Mouse (Mus musculus) heart, adult 9 months (tissue): ENCODE measurements at regions not wholly inside any gene's neighbourhood (a gene's known extent, or its start where the extent isn't known, plus 50 kb on each side); places are given as distances from the start of the nearest gene placed in this dataset.
A peak's percentile ranks its signal among the peaks of the same experiment; 100 is the strongest.

Source experiments
- DNase-seq, 2 experiments: peaks; one replicate each; pipeline ENCODE4 v3.0.0; 2022; ENCODE audit warnings: low spot score in 2 of 2

DNA sequence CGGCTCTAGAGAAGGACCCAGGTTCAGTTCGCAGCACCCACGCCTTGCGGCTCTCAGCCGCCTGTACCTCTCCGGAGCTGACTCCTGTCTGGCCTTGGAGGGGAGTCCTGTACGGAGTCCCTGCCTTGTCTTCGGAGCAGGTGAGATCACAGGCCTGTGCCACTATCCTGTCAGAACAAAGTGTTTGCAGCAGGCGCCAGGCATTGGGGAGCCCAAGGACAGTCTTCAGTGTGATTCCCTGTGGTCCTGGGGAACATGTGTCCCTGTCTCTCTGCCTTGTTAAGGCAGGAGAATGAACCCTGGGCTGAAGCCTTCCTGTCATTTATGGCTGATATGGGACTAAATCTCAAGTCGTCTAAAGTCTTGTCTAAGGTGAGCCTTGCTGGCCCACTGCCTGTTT is 176.5 kb downstream of the Vrk1 start:
- no peak for DNase-seq

DNA sequence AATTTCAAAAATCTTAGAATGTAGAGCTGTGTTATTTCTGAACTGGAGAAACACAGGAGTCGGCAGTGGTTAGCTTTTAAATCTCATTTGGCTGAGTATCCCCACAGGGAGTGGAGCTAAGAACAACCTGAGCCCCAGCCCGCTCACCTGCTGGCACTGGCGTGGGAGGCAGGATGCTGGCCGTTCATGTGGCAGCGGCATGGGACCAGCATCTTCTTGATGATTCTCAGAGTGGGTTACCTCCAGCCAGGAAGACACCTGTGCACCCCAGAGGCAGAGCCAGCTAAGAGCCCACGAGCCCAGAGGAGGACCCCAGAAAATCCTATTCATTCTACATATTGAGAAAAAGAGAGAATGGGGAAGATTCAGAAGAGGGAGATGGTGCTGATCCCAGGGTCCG is 181.7 kb downstream of the Vrk1 start:
- DNase-seq = no peak

DNA sequence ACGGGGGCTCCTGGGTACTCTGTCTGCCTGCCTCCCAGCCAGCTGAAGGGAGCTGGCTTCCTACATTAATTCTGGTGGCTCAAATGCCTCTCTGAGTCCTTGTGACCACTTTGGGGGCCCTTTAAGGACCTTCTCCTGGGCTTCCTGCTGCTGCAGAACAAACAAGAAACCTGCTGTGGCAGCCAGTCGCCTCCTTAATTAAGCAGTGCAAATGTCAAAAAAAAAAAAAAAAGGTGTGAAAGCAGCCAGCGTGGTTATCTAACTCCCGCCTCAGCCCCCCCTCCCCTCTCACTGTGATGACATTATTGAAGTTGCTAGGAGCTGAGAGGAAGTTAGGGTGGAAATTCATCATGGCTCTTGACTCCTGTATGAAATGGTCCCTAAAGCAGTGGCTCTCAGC is 189.3 kb downstream of the Vrk1 start:
- no peak for DNase-seq

DNA sequence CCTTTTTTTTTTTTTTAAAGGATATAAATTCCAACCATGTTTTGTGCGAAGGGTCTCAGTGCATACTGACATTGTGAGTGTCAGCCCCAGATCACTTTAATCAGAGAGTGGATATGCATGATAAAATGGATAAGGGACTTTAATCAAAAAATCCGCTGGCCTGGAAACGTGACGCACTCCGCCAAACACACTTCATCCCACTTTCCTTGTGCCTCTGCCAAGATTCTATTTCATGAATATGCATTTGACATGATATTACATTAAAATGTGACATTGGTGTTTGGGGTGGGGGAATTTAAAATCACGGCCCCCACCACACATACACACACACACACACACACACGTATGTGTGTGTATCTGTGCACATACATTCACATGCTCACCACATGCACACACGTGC is 193.5 kb downstream of the Vrk1 start:
- no peak for DNase-seq

DNA sequence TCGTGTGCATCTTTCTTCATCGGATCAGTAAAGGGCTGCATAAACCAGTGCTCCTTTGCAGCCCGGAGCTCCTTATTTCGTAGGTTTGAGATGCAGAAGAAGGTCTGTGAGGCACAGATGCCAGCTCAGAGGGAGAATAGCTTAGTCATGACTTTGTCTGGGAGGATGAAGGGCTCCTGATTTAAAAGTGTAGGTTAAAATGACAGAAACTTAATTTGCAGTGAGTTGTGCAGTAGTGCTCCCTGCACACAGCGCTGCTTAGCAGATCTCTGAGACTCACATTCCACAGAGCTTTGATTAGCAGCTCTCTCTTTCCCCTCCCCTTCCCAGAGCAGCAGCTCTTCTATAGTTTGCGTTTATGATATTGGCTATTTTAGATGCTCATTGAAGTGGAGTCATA is 200.9 kb downstream of the Vrk1 start:
- no peak for DNase-seq

DNA sequence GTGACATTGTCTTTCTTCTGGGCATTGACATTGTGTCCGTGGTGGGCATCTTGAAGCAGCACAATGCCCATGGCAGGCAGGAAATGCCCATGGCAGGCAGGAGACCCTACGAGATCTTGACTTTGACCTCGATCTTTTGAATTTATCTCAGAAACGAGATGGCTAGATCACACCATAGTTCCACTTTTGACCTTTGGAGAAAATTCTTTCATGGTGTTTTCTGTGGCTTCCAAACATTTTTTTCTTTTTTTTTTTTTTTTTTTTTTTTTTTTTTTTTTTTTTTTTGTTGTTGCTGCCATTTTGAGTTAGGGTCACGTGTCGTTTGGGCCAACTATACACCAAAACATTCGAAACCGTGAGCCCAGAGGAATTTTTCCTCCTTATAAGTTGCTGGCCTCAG is 201.5 kb downstream of the Vrk1 start:
- DNase-seq = no peak

DNA sequence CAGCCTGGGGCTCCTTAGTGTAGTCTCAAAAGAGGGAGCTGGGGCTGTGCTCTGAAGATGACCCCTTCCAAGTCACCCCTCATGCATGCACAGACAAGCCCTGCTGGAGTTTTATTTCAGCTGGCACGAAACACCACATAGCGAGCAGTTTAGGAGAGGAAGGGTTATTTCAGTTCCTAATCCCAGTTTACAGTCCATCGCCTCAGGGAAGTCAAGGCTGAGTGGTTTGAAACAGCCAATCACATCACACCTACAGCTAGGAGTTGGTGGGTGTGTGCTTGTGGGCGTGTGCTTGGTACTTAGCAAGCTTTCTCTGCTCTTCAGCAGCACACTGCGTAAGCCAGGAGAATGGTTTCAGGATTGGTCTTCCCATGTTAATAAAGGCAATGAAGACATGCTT is 202.4 kb downstream of the Vrk1 start:
- no peak for DNase-seq

DNA sequence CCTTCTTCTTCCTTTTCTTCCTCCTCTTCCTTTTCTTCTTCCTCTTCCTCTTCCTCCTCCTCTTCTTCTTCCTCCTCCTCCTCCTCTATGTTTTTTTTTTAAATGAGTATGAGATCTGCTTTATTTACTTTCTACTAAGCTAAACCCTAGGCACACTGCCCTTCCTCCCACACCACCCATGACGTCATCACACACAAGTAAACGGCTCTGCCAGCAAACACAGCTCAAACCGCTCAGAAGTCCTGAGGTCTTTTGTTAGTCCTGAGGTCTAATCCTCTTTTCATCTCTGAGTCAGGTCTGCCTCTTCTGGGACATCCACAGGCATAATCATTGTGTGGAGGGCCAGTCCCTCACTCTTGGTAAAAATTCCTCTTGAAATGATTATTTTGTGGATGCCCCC is 210.0 kb downstream of the Vrk1 start:
- DNase-seq = no peak

DNA sequence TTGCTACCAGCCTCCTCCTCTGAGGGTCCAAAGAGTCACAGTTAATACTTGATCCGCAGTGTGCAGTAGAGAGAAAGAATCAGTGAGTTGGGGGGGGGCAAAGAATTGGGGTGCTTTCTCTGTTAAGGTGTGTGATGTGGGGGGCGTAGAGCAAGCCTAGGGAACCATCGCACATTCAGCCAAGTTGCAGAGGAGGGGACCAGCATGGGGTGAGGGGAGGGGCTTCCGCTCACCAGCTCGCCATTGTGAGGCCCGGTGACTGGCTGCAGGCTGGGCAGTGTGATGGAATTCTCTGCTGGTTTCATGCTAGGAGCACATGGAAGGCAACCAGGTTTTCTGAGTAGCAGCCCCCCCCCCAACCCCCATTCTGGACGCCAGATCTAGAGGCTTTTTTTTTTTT is 216.2 kb downstream of the Vrk1 start:
- no peak for DNase-seq

DNA sequence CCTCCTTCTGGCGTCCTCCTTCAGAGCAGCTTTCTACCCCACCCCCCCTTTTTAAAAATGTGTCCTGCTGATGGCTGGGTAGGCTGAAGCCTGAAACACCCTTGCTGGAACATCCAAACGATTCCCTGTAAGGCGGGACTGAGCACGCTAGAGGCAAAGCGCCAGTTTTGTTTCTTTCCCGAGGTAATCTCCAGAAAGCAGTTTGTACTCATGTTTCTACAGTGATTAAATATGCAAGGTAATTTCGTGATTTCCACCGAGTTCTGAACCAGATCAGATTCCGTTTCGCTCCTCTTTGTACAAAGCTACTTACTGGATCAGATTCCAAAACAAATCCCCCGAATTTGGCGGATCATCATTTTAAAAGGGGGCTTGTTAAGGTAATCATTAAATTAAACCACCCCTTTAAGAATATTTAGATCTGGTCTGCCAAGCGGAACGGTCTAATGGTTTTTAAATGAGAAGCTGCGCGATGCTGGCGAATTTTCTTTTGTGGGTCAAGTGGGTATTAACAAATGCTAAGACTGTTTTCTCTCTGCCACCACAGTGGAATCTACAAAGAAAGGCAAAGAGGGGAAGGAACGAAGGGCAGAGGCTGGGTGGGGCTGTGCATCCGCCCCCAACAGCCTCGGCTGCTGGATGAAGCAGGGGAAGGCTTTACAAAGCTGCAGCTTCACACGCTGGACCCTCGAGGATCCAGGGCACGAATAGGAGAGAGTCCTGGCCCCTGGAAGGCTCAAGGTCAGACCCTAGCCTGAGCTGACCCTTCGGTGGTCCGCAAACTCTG is 216.9 kb downstream of the Vrk1 start:
- no peak for DNase-seq

DNA sequence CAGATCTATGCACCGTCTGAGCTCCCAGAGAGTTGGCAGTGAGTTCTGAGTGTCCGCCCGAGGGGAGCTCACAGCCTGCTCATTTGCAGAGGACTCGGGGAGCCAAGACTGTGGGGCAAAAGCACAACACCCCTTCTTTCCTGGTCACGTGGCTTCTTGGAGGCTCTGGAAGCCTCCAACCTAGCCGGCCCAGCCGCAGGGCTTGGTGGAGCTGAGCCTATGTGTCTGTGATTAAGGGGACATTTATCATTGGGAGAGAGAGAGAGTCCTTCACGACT is 217.5 kb downstream of the Vrk1 start:
- DNase-seq = no peak

DNA sequence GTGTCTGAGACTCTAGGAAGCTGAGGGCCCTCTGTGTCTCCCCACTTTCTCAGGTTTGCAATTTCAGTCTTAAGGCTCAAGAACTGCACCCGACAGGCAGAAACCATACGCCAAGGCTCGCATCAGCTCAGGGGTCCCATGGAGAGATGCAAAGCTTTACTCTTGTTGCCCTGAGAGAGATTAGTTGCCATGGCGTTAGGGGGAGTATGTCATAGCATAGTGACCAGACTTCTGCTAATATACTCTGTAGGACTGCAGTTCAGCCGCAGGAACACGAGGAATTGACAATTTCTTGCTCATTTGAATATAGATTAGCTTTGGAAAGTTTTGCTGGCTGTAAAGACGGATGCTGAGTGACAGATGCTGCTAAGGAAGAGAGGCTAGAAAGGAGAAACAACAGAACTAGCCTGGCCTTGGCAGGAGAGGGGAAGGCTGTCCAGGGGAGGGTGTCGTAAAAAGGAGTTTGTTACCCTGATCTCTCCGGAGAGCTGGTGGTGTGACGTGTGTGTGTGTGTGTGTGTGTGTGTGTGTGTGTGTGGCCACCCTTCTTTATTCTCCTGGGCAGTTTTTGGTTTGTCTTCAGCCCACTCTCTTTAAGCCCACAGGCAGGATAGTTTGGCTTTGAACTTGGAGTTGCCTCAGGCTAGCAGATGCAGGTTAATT is 235.3 kb downstream of the Vrk1 start:
- no peak for DNase-seq

DNA sequence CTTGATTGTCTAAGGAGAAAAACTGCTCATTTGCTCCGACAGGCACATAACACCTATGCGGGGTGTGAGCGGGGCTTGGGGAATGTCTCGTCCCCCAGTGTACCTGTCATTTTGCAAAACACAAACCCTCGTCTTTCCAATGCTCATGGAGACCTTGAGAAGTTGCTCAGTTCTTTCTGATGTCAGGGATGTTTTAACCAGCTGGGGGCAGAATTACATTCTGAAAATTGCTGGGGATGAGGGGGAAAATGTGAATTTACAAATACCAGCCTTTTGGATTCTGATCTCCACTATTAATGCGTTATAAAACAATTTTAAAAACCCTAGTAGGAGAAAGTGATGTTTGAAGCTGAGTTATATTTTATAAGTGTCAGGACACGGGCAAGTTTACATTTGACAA is 263.6 kb downstream of the Vrk1 start:
- no peak for DNase-seq

DNA sequence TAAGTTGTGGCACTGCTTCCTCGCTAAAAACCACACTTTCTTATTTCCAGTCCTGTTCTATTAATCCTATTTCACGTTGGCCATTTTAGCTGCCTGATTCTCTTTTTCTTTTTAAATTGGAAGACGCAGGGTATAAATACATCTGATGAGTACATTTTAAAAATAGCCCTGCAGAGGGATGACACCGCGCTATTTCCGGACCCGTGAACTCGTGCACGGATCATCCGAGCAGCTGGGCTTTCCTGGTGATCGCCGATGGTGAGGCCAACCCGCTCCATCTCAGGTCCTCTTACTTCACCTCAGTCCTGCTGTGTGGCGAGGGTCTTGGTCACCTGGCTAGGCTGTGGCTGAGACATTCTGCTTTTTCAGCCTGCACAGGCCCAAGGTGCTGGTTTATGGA is 267.9 kb downstream of the Vrk1 start:
- DNase-seq = peak in 1 of 2 experiments; percentile 5

DNA sequence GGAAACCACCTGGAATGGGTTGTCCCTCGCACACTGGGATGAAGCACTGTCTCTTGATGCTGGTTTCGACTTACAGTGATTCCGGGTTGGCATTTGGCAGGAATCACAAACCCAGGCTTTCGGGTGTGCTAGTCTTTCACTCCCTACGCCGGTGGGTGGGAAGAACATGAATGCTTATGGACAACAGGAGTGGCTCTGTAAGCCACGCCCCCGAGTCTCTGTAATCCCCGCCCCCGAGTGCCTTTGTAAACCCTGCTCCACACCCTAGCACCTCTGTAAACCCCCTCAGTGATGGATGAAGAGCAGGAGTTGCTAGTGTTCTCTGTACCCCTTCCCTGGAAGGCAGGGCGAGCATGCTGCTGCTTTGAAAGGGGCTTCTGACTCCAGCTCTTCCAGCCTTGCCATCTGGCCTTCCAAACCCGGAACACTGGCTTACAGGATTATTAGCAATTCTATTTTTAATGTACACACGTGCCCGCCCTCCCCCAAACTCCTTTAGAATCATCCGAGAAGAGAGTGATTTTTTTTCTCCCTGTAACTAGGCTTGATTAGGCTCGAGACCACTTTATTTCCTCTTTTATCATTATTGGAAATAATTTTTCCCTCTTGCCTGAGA is 272.6 kb downstream of the Vrk1 start:
- no peak for DNase-seq

DNA sequence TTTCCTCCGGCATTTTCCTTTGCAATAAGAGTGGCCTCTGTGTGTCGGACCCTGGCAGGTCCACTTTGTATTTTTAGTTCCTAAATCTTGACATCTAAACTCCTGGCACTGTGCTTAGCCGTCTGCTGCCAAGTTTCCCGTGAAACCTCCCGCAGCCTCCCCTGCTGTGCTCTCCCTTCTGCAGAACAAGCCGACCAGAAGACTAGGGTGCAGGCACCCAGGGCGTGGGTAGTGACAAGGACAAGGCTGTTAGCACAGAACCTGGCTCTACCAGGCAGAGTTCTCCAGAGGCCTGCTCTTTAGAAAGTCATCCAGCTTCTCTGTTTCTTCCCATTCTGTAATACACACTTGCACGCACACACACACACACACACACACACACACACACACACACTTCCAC is 274.8 kb downstream of the Vrk1 start:
- no peak for DNase-seq

DNA sequence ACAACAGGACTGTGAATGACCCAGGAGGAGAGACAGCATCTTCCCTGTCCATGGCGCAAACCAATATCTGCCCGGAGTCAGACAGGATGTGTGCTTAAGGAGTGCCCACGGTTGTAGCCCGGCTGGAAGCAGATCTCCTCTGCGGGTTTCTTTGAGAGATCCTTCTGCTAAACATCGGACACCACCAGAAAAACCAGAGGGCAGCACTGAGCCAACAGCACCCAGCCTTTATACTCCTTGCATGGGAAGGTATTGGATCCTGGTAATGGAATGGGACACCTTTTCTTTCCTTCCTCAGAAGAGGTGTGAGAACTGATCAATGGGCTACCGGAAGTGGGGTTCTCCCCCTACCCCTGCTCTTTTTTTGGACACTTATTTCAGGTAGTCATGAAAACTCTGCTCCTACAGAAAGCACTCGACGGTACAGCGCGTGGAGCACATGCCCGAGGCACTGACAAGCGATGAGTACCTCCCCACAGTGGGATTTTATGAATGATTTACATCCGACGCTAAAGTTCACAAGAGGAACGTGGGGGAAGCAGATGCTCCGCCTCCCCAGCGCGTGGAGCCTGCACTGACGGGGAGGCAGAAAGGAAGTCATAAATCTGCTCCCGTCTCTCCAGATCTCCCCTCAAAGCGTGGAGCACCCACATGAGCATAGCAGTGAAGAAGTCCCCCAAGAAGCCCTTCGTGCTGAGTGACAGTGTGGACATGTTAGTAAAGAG is 278.9 kb downstream of the Vrk1 start:
- no peak for DNase-seq

DNA sequence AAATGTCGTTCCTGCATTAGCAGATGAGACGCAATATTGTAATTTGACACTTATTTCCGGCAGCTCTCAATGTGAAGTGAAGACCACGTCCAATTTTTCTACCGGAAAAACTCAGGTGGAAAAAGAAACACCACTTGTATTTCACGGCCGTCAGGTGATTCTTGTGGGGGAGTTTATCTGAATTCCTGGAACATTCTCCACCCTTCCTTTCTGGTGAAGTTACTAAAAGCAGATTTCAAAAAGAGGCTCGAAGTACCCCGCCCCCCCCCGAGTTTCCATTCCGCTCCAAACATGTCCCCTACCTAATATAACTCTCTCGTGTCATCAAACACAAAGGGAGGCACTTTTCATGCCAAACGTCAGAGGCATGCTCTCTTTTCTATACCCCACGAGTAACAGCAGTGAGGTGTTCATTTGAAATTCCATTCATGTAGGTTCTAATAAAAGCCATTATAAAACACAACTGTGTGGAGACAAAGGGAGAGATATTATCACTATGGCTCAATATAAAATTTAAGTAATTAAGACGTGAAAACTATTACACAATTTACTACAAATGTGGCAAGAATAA is 281.5 kb downstream of the Vrk1 start:
- no peak for DNase-seq

DNA sequence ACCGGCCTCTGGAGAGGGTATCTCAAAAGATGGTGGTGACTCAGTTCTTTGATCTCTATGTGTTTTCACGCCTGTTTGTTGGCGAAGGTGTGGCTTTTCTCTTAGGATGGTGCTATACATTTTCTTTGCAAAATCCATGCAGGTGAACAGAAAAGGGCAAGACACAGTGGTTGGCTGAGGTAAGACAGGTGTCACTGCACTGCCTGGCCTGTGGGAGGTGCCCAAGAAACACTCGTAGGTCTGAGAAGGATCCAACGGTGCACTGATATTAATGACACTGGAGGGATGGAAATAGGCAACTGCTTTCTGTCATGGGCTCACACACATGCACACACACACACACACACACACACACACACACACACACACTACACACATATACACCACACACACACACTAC is 283.1 kb downstream of the Vrk1 start:
- no peak for DNase-seq

DNA sequence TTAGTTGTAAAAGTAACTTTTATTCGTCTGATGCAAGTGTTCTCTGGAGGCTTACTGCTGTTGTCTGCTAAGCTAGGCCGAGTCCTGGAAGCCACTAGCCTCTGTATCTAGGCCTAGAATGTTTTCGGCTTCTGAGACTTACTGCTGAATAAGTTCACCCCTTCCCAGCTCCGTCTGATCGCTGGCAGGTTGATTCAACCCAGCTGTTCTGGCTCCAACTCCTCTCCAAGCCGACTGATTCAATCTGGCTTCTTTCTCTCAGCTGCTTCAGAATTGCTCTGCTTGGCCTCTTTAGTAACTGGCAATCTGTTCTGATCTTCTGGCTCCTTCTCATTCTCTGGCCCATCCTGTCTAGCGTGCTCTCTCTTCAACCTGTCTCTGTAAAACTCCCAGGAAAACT is 285.6 kb downstream of the Vrk1 start:
- no peak for DNase-seq

DNA sequence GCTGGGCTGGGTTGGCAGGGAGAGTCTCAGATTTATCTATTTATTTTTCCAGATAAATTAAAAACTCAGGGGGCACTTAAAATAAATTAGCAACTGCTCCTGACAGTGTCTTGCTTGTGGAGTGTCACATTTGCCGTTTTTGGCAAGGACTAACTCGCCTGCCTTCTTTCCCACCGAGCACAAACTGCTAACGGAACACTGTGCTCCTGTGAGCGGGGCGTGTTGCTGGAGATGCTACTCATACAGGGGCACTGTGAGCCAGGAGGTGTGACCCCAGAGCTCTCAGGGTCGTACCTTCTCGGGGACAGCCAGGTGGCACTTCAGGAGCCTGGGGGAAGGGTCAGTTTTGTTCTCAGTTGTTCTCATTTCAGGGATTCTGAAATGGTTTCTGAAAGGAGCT is 292.6 kb downstream of the Vrk1 start:
- DNase-seq = no peak

DNA sequence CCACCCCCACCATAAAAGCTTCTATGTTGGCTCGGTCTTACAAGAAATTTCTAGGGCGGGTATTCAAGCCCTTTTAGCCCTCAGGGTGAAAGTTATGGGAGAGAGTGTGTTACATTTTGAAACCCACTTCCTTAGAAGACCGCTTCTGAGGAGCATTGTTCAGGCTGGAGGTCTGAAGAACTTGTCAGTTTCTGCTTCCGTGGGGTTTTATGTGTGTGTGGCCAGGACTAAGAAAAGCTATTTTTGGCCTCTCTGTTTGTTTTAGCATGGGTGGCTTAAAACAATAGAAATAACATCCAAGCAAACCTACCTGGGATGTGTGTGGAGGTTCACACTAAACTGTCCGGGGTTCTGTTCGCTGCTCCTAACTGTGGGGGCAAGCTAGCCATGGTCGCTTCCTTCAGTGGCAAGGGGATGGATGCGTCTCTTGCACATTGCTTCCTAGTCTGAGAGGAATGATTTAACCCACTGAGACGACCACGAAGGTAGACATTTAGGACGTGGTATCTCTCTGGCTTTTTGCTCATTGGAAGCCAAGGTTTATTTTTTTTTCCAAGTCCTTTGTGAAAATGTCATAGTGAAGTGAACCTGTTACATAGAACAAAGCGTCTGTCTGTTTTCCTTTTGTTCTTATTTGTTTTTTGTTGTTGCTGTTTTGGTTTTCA is 298.4 kb downstream of the Vrk1 start:
- no peak for DNase-seq
